Mouse (Mus musculus): ENCODE data around the gene Ttc7b. TPM values are rescaled to one million over a fixed set of nuclear protein-coding genes. Genes with fewer than 3 reads are reported as not detected.

Gene Ttc7b
- polyA plus RNA-seq, 1 experiment from 2014 or later, result 8.5 TPM

DNA sequence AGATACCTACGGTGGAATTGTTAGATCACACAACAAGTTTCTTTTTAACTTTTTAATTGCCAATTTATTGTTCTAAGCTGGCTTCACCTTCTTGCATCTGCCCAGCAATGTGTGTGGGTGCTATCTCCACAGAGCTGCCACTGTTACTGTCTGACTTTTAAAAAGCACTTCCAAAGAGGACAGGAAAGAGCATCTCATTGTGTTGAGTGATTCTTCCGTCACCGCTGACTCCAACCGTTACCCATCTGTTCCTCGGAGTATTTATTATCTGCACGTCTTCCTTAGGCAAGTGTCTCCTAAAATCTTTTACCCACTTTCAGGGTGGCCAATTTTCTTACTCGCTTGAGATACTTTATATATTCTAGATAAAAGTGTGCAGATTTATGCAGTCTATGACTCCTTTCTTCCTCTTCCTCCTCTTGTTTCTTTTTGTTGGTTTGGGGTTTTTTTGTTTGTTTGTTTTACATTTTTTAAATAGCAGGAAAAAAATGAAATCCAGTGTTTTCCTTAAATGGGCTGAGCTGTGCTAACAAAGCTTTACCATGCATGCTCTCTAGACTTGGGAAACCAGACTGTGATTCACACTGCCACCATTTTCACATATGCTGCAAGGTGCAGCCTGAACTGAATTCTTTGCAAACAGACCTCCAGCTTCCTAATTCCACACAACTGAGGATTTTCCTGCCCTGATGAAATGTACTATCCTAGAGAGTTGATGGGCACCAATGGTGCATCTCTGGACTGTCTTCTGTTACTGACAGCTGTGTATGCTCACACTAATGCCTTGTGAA, 50.9 kb downstream of the Ttc7b start:
- H3K9ac ChIP-seq (replicated peaks; ENCODE audit: low read length), result no peak overlapping the region
- no peak overlapping the region for H3K27ac ChIP-seq (replicated peaks; ENCODE audit: low read depth, low read length)
- no peak overlapping the region for H3K4me3 ChIP-seq (replicated peaks; ENCODE audit: low read depth, low read length)
- DNase-seq (no peak), ATAC-seq (ENCODE audit: low FRiP score, low TSS enrichment) (no peak)
- peaks cover 10% of the 10 kb centered on the region; the same call in 1 of the 2 replicates for H3K36me3 ChIP-seq (ENCODE audit: control insufficient read depth, insufficient read depth, low read length)
- 86% methylated on average over 7 of the region's 7 CpGs for WGBS
- no peak overlapping the region for H3K4me2 ChIP-seq (ENCODE audit: low read length)
- no peaks in the 10 kb centered on the region for H3K27me3 ChIP-seq (ENCODE audit: control insufficient read depth, insufficient read depth, low read length)
- no peaks in the 10 kb centered on the region for H3K9me3 ChIP-seq (ENCODE audit: control insufficient read depth, low read length)
- no peaks in the 10 kb centered on the region for H3K4me1 ChIP-seq (ENCODE audit: control insufficient read depth, insufficient read depth, low read length)

DNA sequence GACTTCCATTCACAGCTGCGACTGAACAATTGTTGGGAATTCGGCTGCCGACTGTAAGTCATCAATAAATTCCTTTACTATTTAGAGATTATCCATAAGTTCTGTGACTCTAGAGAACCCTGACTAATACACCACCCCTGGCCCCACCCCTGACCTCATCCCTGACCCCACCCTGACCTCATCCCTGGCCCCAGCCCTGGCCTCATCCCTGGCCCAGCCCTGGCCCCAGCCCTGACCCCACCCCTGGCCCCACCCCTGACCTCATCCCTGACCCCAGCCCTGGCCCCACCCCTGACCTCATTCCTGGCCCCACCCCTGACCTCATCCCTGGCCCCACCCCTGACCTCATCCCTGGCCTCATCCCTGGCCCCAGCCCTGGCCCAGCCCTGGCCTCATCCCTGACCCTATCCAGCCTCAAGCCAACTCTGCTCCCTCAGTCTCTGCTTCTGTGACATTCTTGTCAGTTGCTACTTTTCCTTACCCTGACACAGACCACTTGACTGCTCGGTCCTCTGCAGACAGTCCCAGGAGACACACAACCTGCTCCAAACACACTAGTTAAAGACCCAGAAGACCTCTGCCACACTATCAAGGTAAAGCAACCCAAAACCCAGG, 55.4 kb downstream of the Ttc7b start:
- no peaks in the 10 kb centered on the region for H3K9me3 ChIP-seq (ENCODE audit: control insufficient read depth, low read length)
- H3K27ac ChIP-seq (replicated peaks; ENCODE audit: low read depth, low read length), result no peak overlapping the region
- no peaks in the 10 kb centered on the region for H3K4me1 ChIP-seq (ENCODE audit: control insufficient read depth, insufficient read depth, low read length)
- H3K36me3 ChIP-seq (ENCODE audit: control insufficient read depth, insufficient read depth, low read length), result peaks cover 6% of the 10 kb centered on the region; the same call in 1 of the 2 replicates
- H3K27me3 ChIP-seq (ENCODE audit: control insufficient read depth, insufficient read depth, low read length), result no peaks in the 10 kb centered on the region
- DNase-seq (no peak), ATAC-seq (ENCODE audit: low FRiP score, low TSS enrichment) (no peak)
- no peak overlapping the region for H3K4me2 ChIP-seq (ENCODE audit: low read length)
- H3K9ac ChIP-seq (replicated peaks; ENCODE audit: low read length), result no peak overlapping the region
- no peak overlapping the region for H3K4me3 ChIP-seq (replicated peaks; ENCODE audit: low read depth, low read length)
- WGBS, result 88% methylated on average over 1 of the region's 4 CpGs

DNA sequence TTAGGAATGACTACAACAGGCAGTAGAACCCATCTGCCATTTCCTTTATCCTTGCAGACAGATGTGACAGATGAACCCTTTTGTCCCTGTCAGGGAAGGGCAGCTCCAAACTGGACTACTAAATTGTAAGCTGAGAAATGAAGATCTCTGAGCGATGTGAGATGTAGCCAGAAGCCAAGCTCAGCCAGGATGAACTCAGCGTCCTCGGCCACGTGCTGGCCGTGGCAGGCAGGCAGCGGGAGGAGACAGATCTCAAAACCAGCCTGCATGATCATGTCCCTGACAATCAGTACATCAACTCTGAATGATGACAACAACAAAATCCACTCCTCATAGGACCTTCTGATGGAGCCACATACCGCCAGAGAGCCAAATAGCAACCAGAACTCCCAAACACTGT, 62.9 kb downstream of the Ttc7b start:
- ATAC-seq (ENCODE audit: low FRiP score, low TSS enrichment), result no peak
- H3K4me2 ChIP-seq (ENCODE audit: low read length), result no peak overlapping the region
- no peak overlapping the region for H3K4me3 ChIP-seq (replicated peaks; ENCODE audit: low read depth, low read length)
- no peaks in the 10 kb centered on the region for H3K27me3 ChIP-seq (ENCODE audit: control insufficient read depth, insufficient read depth, low read length)
- 95% methylated on average over 7 of the region's 7 CpGs for WGBS
- no peak overlapping the region for H3K27ac ChIP-seq (replicated peaks; ENCODE audit: low read depth, low read length)
- no peak overlapping the region for H3K9ac ChIP-seq (replicated peaks; ENCODE audit: low read length)
- peaks cover 8% of the 10 kb centered on the region for H3K36me3 ChIP-seq (ENCODE audit: control insufficient read depth, insufficient read depth, low read length)
- DNase-seq, result no peak
- H3K9me3 ChIP-seq (ENCODE audit: control insufficient read depth, low read length), result no peaks in the 10 kb centered on the region
- no peaks in the 10 kb centered on the region for H3K4me1 ChIP-seq (ENCODE audit: control insufficient read depth, insufficient read depth, low read length)

DNA sequence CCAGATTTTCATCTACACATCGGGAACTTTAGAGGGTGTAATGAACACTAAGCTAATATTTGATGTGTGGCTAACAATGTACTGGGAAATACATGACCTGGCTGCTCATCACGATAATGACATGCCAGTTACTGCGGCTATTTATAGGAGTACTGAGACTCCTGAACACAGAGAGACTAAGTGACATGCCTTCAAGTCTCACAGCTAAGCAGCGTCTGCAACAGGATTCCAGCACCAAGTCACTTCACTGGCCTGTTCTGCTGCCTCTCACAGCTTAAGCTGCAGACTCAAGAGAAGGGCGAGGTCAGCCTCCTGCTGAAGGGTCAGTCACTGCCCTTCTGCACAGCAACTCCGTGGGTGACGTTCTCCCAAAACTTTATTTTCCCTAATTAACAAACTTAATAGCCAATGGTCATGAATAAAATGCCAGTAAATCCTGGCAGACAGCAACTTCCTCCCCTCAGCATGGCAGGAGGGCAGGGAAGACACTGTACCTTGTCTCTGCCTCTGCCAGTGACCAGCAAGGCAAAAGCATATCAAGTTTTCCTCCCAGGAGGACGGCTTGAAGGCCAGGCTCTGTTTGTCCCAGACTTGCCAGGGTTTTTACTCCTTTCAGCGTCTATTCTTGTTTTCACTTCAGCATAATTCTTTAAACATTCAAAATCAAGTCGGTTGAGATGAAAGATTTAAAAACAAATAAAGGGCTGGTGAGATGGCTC, 64.2 kb downstream of the Ttc7b start:
- no peaks in the 10 kb centered on the region for H3K9me3 ChIP-seq (ENCODE audit: control insufficient read depth, low read length)
- 79% methylated on average over 10 of the region's 10 CpGs for WGBS

DNA sequence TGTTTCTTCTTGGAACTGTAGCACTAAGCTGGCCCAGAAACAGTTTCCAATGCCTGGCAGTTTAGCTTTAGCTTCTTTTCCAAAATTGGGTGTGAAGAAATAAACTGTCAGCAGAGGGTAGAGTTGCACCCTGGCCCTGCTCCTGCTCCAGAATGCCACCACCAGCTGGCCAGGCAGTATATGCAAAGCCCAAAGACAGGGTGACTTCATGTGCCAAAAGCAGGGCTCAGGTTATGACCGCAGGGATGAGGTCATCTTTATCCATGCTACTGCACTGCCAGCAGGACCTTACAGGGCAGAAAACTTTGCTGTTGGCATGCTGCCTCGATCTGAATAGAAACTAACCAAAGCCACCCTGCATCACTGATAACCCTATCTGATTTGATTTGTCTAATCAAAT, 65.2 kb downstream of the Ttc7b start:
- Histone ChIP-seq H3K27ac (replicated peaks; ENCODE audit: low read depth, low read length) (no peak overlapping the region), H3K4me3 (replicated peaks; ENCODE audit: low read depth, low read length) (no peak overlapping the region), H3K9ac (replicated peaks; ENCODE audit: low read length) (no peak overlapping the region), H3K36me3 (ENCODE audit: control insufficient read depth, insufficient read depth, low read length) (peaks cover 8% of the 10 kb centered on the region), H3K4me2 (ENCODE audit: low read length) (no peak overlapping the region), H3K9me3 (ENCODE audit: control insufficient read depth, low read length) (no peaks in the 10 kb centered on the region), H3K4me1 (ENCODE audit: control insufficient read depth, insufficient read depth, low read length) (no peaks in the 10 kb centered on the region), H3K27me3 (ENCODE audit: control insufficient read depth, insufficient read depth, low read length) (no peaks in the 10 kb centered on the region)
- 87% methylated on average over 2 of the region's 2 CpGs for WGBS
- no peak for ATAC-seq (ENCODE audit: low FRiP score, low TSS enrichment)
- no peak for DNase-seq

More for the DNA sequence above, 64.2 kb downstream of the Ttc7b start:
- DNase-seq, result no peak
- Histone ChIP-seq H3K9ac (replicated peaks; ENCODE audit: low read length) (no peak overlapping the region), H3K4me3 (replicated peaks; ENCODE audit: low read depth, low read length) (no peak overlapping the region), H3K27ac (replicated peaks; ENCODE audit: low read depth, low read length) (no peak overlapping the region), H3K27me3 (ENCODE audit: control insufficient read depth, insufficient read depth, low read length) (no peaks in the 10 kb centered on the region), H3K4me1 (ENCODE audit: control insufficient read depth, insufficient read depth, low read length) (no peaks in the 10 kb centered on the region), H3K36me3 (ENCODE audit: control insufficient read depth, insufficient read depth, low read length) (peaks cover 8% of the 10 kb centered on the region), H3K4me2 (ENCODE audit: low read length) (no peak overlapping the region)
- ATAC-seq (ENCODE audit: low FRiP score, low TSS enrichment), result no peak

DNA sequence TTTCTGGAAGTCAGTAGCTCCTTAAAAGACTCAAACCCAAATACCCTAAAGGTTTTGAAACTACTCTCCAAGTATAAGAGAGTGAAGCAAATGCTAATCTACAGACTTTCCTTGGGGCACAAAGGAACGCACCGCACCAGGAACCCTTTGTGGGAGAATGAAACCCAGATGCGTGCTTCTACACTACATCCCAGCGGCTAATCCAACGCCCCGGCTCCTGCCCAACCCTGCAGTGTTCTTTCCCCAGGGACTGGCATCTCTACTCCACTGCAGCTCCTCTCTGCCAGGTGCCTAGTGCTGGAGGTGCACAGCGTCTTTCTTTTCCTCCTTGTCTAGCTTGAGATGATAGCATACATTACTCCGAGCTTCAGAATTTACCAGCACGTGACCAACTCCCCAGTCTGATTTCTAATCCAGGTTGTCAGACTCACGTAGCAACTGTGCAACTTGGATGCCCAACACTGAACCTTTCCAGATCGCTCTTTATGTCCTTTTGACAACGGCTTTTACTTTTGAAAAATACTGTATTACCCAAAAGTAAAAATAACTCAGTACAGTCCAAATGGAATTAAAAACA, 72.8 kb downstream of the Ttc7b start:
- no peak overlapping the region for H3K9ac ChIP-seq (replicated peaks; ENCODE audit: low read length)
- ATAC-seq (ENCODE audit: low FRiP score, low TSS enrichment), result no peak
- no peaks in the 10 kb centered on the region for H3K9me3 ChIP-seq (ENCODE audit: control insufficient read depth, low read length)
- 62% methylated on average over 12 of the region's 12 CpGs for WGBS
- no peaks in the 10 kb centered on the region for H3K27me3 ChIP-seq (ENCODE audit: control insufficient read depth, insufficient read depth, low read length)
- DNase-seq, result peak; percentile 38
- no peak overlapping the region for H3K4me2 ChIP-seq (ENCODE audit: low read length)
- H3K4me1 ChIP-seq (ENCODE audit: control insufficient read depth, insufficient read depth, low read length), result no peaks in the 10 kb centered on the region
- H3K4me3 ChIP-seq (replicated peaks; ENCODE audit: low read depth, low read length), result no peak overlapping the region
- 0 out of 2 replicates have a peak, but pooled peaks cover 1% of the 10 kb centered on the region for H3K36me3 ChIP-seq (ENCODE audit: control insufficient read depth, insufficient read depth, low read length)
- H3K27ac ChIP-seq (replicated peaks; ENCODE audit: low read depth, low read length), result no peak overlapping the region

DNA sequence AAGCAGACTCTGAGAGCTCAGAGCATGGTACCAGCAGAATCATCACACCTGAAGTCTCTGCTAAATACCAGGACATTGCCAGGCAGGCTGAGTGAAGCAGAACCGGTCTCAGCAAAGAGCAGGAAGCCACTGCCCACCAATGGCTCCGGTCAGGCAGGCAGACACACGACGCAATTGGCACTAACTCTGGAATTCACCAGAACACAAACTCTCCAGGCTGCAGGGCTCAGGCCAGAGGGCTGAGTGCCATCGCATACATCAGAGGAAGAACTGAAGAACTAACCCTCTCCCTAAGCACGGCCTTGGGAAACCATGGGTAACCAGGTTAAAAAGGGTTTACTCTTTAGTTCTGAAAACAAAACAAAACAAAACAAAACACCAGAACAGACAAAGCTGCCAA, 73.5 kb downstream of the Ttc7b start:
- no peaks in the 10 kb centered on the region for H3K27me3 ChIP-seq (ENCODE audit: control insufficient read depth, insufficient read depth, low read length)
- 0 out of 2 replicates have a peak, but pooled peaks cover 3% of the 10 kb centered on the region for H3K36me3 ChIP-seq (ENCODE audit: control insufficient read depth, insufficient read depth, low read length)
- DNase-seq, result no peak
- 83% methylated on average over 6 of the region's 6 CpGs for WGBS
- no peak for ATAC-seq (ENCODE audit: low FRiP score, low TSS enrichment)
- H3K4me1 ChIP-seq (ENCODE audit: control insufficient read depth, insufficient read depth, low read length), result no peaks in the 10 kb centered on the region
- no peak overlapping the region for H3K27ac ChIP-seq (replicated peaks; ENCODE audit: low read depth, low read length)
- no peak overlapping the region for H3K4me2 ChIP-seq (ENCODE audit: low read length)
- no peaks in the 10 kb centered on the region for H3K9me3 ChIP-seq (ENCODE audit: control insufficient read depth, low read length)
- H3K9ac ChIP-seq (replicated peaks; ENCODE audit: low read length), result no peak overlapping the region
- no peak overlapping the region for H3K4me3 ChIP-seq (replicated peaks; ENCODE audit: low read depth, low read length)

DNA sequence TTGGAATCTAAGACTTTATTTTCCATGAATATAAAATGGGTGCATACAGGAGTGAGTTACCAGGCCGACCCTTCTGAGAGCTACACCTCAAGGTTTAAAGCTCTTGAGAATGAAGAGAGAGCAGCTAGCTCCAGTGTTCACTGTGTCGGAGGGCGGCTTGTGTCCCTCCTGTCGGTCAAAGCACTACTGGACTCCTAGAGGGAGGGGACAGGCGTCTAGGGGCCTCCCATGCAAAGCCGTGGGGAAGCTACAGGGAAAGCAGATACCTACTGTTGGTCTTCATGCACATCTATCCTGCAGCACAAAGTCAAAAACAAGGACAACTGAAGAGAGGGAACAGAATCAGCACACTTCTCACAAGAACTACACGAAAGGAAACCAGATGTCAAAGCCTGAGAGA, 74.9 kb downstream of the Ttc7b start:
- H3K9me3 ChIP-seq (ENCODE audit: control insufficient read depth, low read length), result no peaks in the 10 kb centered on the region
- DNase-seq (no peak), ATAC-seq (ENCODE audit: low FRiP score, low TSS enrichment) (no peak)
- H3K4me2 ChIP-seq (ENCODE audit: low read length), result no peak overlapping the region
- H3K4me1 ChIP-seq (ENCODE audit: control insufficient read depth, insufficient read depth, low read length), result no peaks in the 10 kb centered on the region
- H3K36me3 ChIP-seq (ENCODE audit: control insufficient read depth, insufficient read depth, low read length), result 0 out of 2 replicates have a peak, but pooled peaks cover 3% of the 10 kb centered on the region
- no peaks in the 10 kb centered on the region for H3K27me3 ChIP-seq (ENCODE audit: control insufficient read depth, insufficient read depth, low read length)
- 96% methylated on average over 7 of the region's 7 CpGs for WGBS
- no peak overlapping the region for H3K4me3 ChIP-seq (replicated peaks; ENCODE audit: low read depth, low read length)
- no peak overlapping the region for H3K9ac ChIP-seq (replicated peaks; ENCODE audit: low read length)
- H3K27ac ChIP-seq (replicated peaks; ENCODE audit: low read depth, low read length), result no peak overlapping the region

Measured in midbrain, embryonic 14.5 days (tissue).